ENCODE assay signal across 17 mouse cellular contexts in the genomic region with DNA sequence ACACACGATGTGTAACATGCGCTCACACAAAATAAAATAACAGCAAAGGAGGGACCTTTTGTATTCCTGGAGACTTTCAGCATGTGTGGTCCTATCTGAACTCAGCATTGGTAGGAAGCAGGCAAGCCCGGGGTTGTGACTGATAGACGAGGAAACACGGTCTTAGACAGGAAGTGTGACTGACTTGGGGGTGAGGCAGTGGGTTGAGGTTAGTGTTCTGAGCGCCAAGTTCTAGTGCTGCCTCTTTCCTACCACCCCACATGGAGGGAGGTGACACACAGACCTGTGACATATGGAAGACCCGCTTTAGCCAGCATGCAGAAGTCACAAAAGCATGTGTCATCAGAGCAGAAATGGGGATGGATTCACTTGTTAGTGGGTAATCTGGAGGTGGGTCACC.
DNase-seq lines count a peak whose midpoint lies in the region; ATAC-seq lines count a peak whose summit lies in the region.
"Had no signal": no experiment of that assay in that cellular context is flagged by ENCODE, and none has a peak within 500 bp of the region (broad histone marks: within the 10 kb centered on the region; RNA-seq: fewer than 3 reads in every experiment).

No protein-coding gene starts in this region.

- intact Hi-C loops in heart, postnatal 36 days (cut with DNase I) = no loop called here

- DNase-seq in heart, adult 11 months = peak; percentile 61
- no peak for DNase-seq in heart, postnatal 36 days
- DNase-seq in thymus, postnatal 0 days (ENCODE audit: low spot score) = peak; percentile 9
- no peak for DNase-seq in thymus, adult 18-20 months
- DNase-seq in urinary bladder, adult 18-20 months (ENCODE audit: low spot score in 2 of 2) = no peak
- DNase-seq in ovary, postnatal 10 days (ENCODE audit: low spot score) = no peak
- DNase-seq: adrenal gland, adult 2 months; adrenal gland, postnatal 14 days; B cell, adult 2 months; cerebellum, adult 11 months; cerebellum, adult 2 months; cerebellum, adult 9-11 months; cerebellum, postnatal 25 days; embryo, embryonic 11 days; gastrocnemius, postnatal 25 days; heart, postnatal 14 days had no signal

- peak; percentile 37 to 57; a peak in 2 of 4 replicates for ATAC-seq in hematopoietic stem cell, adult 5-6 weeks (replicated peaks in 1 of 2; ENCODE audit: insufficient read depth in 1 of 2, low FRiP score in 2 of 2, low TSS enrichment in 1 of 2, low read depth in 1 of 2, poor library complexity in 2 of 2, severe bottlenecking in 2 of 2)

Comparison
In these comparisons a context has a peak if more than half of its experiments do, and no peak if none do; other contexts are left out.
1. DNase-seq: peak in heart, adult 11 months (single experiment) and thymus, postnatal 0 days (single experiment); none in heart, postnatal 36 days (0 of 2), thymus, adult 18-20 months (0 of 2), urinary bladder, adult 18-20 months (0 of 2) and ovary, postnatal 10 days (single experiment).